Mouse (Mus musculus): ENCODE measurements at regions not wholly inside any gene's neighbourhood (a gene's known extent, or its start where the extent isn't known, plus 50 kb on each side); places are given as distances from the start of the nearest gene placed in this dataset.
"Not testable (repeated sequence)": the region's sequence is repeated elsewhere in the genome, so short reads cannot be mapped to it uniquely, and the experiment has no call there.

DNA sequence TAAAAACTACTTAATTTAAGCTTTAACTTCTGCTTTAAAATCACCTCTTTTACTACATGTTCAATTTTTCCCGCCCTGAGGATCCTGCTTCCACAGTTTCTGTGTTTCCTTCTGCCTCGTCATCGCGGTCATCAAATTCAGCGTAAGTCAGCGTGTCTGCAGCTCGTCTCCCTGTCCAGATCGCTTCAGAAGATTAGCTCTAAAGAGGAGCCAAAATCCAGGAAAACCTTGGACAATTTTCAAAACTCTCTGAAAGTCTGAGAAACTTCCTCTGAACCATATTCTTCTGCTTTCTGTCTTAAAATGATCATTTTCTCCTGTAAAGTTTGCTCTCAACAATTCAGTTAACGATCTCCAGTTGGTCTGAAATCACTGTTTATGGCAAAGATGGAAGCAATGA, 196.2 kb upstream of the Speer4f2 start:
- no peak for DNase-seq (ENCODE audit: extremely low spot score in 1 of 2, low spot score in 1 of 2)

DNA sequence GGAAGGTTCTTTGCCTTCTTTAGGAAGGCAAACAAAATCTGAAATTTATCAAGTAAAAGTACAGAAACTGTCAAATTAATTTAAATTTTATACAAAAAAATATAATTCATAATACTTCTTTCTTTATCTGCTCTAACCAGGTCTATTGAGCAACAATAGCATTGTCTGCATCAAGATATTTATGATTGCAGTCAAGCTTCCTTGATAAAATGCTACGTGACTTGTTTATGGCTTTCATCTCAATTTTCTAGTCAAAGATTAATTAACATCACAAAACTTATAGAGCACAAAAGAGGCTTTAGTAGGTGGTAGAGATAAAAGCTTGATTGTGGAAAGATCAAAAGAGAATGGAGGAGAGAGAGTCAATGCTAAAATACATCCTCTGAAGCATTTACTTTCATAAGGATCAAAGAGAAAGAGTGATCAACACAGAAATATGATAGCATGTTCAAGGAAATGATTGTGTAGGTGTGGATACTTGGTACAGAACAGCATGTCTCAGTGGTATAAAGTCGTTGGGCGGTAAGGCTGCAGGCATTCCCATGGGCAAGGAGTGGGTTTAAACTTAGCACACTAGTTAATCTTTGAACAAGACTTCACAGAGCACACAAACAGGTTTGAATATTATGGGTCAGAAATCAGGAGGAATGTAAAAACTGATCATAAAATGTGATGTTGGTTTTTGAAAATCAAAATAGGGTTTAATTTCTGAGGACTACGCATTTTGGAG, 164.3 kb upstream of the Speer4f2 start:
- no peak for DNase-seq (ENCODE audit: extremely low spot score in 1 of 2, low spot score in 1 of 2)

DNA sequence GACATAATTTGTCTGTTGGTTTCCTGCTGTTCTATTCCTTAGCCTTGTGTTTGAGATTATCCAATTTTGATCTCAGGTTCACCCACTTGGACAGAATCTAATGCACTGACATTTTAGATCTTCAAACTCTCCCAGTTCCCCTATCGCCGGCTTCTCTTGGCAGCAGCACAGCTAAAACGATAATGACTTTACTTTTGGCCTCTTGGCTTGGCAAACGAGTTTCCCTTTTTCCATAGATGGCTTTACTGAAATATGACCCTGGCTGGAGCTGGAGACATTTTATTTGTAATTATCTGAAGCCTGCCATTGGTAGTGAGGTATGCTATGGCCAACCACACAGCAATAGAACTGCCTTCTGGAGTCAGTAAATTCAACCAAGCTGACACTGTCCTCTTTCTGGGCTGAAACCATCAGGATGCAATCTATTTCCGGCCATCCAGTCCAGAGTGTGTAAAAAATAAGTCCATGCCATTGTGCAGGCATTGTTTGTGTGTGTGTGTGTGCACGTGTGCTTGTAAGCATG, 162.2 kb upstream of the Speer4f2 start:
- DNase-seq (ENCODE audit: extremely low spot score in 1 of 2, low spot score in 1 of 2): no peak

DNA sequence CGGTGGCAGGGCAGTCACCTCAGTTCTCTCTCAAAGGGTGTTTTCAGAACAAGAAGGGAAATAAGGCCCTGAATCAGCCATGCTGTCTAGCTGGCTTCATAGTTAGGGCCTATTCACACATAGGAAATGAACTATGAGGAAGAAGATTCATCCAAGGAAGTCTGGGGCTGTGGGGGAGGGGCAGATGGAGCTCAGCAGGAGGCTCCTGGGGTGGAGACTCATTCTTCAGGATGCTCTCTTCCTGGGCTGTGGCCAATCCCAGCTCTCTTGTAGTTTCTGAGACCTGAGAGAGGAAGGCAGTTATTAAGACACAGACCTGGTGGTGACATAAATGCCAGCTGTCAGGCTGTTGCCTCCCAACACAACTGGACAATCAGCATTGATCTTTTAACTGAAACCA, 149.4 kb upstream of the Speer4f2 start:
- not testable (repeated sequence) for DNase-seq (ENCODE audit: extremely low spot score in 1 of 2, low spot score in 1 of 2)

DNA sequence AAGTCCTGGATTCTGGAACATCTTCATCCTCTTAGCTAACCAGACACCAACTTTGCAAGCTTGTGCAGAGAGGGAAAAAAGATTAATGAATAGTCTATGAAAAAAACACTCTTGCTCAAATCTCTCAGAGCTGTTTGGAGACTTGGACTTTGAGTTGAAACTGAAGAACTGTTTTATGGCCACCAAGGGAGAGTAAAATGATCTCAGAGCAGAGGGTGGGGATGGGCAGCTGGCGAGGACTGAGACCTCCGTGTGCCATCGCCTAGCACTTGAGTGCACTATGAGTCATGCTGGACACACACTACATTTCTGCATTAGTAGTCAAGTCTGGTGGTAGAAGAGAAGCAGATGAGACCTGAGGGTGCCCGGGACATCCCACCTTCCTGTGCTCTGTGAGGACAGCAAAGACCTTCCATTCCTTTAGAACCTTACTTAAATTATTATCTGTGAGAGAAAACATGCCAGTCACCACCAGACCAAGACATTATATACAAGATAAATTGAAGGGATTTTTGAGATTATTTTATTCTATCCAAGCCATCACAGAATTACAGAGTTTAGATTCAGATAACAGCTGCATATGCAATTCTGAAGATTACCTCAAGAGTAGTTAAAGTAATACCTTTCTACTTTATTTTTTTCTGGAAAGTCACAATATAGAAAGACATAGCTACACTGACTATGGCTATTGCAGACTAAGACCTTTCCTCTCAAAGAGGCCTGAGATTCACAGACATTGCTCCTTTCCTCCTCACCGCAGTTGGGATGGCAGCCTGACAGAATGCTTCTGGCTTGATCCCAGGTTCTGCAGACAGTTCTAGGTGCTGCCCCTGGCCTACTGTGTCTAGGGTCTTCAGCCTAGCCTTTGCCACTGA, 125.0 kb upstream of the Speer4f2 start:
- no peak for DNase-seq (ENCODE audit: extremely low spot score in 1 of 2, low spot score in 1 of 2)

DNA sequence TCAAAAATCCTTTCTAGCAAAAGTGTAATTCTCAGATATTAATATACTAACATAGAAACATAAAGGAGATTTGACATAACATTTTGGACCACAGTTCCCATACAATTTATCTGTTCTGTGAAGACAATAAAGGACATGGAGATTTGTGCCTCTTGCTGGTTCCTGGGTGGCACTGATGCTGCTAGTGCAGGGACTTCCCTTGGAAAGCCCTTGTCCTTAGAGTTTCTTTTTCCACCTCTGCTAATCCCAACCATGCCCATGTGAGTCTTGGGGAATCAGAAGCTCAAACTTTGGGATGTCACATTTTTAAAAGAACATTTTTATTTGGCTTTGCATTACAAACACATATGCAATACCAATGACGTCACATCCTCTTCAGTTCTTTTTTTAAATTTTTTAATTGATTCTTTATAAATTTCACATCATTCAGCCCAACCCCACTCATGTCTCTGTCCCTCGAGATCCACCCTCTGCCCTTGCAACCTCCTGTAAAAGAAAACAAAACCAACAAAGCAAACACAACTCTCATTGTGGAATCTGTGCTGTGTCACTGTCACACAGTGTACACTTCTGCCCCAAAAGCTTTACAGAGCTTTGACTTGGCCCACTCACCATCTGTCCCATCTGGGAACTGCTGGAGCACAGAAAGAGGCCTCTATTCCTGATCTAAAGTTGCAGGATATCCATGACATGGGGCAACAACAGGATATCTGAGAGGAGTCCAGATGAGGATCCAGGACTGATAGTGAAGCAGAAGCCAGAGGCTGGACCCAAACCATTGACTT, 112.2 kb upstream of the Speer4f2 start:
- DNase-seq (ENCODE audit: extremely low spot score in 1 of 2, low spot score in 1 of 2): no peak

DNA sequence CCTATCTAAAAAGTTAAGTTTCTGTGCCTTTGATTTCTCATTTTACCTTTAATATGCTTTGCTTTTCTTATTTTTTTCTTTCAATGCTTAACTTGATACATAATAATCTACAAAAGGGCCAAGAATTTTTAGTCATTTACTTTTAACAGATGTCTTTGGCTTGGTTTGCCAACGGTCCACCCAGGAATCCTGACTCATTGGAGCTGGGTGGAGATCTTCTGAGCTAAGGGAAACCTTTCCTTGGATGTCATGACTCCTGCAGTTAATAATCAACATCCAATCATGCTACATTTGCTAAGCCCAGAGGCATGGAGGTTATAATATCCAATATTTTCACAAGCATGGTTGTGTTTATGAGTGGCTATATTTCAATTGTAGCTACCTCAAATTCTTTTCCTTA, 110.9 kb upstream of the Speer4f2 start:
- DNase-seq (ENCODE audit: extremely low spot score in 1 of 2, low spot score in 1 of 2): no peak

DNA sequence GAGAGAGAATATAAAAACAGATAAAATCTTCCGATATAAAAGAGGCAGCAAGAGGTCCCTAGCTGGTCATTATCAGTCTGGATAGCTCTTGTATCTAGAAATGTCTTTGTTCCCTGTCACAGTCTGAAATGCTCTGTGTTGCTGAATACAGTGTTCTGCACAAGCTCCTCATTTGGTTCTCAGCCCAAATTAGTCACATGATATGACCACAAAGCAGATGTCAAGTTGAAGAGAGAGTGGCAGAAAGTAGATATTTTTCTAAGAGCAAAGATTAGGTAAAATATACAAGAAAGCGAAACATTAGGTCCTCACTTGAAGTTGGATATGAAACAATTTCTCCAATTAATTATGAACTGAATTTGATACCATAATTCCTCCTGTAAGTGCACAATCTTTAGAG, 101.8 kb upstream of the Speer4f2 start:
- DNase-seq (ENCODE audit: extremely low spot score in 1 of 2, low spot score in 1 of 2): no peak

DNA sequence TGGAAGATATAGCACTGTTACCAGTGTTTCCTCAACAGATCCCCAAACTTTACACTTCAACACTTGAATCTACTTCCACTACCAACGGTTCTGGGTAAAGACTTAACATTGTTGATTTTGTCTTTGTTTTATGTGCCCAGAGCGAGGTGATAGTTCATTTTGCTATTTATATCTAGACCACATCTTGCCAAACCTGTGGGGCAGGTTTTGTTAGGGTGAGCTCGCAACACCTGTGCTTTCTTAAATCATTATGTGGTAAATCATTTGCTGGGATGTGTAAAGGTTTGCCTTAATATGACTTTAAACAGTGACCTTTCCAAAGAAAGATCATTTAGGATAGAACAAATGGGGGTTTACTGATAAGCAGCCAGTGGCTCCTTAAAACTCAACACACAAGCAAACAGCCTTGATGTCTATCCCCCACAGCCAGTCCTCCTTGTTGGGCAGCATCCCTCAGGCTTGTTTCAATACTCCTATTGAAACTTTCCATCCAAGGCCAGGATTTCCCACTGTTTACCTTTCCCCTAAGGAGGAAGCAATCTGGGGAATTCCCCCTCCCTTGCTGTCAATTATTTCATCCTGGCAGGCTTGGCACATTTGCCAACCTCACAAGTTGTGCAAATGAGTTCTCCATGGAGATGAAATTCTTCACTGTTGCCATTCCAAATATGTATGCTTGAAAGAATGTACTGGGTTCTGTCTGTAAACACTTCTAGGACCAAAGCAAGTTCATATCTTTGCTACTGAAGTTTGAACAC, 101.1 kb upstream of the Speer4f2 start:
- DNase-seq (ENCODE audit: extremely low spot score in 1 of 2, low spot score in 1 of 2): no peak

DNA sequence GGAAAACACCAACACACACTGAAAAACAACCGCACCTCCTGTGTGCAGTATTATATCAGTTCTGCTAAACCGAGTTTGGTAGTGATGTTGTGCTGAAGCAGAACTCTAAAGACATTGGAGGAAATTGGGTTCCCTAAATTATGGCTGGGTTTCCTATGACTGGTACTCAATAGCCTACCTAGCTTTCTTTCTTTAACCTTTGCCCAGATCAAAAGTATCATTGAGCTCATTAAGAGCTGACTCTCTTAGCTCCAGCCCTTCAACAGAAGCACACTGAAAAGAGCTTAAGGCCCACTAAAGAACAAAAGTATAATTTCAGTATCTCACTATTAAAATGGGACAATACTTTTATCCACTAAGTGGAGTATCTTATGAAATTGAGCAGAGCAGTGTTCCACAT, 97.6 kb upstream of the Speer4f2 start:
- no peak for DNase-seq (ENCODE audit: extremely low spot score in 1 of 2, low spot score in 1 of 2)

DNA sequence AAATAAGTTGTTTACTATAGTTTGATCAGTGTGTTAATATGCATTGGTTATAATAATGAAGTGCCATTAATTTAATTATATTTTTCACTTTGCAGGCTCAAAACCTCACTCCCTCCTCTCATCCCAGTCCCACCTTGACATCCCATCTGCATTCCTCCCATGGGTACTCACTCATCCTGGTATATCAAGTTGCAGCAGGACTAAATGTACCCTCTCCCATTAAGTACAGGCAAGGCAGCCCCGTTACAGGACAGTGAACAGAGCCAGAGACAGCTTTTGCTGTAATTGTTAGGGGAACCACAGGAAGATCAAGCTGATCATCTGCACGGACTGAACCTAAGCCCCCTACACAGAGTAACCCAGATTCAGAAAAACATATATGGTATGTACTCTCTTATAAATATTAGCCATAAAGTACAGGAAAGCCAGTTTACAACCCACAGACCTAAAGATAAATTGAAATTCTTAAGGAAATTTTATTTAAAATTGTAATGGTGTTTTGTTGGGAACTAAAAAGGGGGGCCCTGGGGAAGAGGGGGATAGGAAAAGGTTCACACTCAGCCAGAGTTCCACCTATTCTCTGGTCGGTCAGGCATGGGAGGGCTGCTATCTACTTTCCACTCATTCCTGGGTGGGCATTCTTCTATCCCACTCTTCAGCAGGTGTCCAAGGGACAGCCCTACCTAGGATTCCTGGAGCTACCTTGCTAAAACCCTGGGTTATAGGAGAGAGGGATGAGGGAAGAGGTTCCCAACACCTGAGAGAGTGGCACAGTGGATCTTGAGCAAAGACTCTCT, 96.0 kb upstream of the Speer4f2 start:
- no peak for DNase-seq (ENCODE audit: extremely low spot score in 1 of 2, low spot score in 1 of 2)

DNA sequence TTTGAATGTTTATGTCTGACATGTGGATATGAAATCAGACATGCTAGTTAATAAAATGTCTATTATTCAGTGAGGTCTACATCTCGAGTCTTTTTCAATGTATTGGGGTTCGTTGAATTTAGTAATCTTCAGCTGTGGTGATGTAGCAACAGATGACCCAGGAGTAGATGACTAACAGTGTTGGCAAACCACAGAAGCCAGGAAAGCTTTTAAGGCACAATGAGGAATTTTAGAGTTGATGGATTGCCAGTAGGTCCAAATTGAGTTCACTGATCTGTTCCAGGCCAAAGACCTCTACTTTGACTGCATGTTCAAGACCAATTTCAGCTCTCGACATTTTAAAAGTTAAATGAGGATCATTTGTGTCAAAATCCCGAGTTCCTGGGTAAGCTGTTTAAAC, 92.8 kb upstream of the Speer4f2 start:
- no peak for DNase-seq (ENCODE audit: extremely low spot score in 1 of 2, low spot score in 1 of 2)

DNA sequence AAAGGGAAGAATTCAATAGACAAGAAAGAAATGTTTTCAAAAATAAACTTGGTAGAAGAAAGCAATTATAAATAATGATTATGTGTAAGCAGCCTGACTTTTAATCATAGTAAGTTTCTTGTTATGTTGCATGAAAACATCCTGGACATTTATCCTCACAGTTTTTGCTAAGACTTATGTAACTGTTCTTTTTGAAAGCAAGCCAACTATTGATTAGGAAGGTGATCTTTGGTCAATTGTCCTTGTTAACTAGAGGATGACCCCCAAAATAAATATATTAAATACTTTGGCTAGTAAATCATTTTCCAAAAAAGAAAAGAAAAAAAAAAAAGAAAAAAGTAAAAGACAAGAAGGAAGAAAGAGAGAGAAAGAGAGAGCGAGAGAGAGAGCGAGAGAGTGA, 92.0 kb upstream of the Speer4f2 start:
- no peak for DNase-seq (ENCODE audit: extremely low spot score in 1 of 2, low spot score in 1 of 2)

DNA sequence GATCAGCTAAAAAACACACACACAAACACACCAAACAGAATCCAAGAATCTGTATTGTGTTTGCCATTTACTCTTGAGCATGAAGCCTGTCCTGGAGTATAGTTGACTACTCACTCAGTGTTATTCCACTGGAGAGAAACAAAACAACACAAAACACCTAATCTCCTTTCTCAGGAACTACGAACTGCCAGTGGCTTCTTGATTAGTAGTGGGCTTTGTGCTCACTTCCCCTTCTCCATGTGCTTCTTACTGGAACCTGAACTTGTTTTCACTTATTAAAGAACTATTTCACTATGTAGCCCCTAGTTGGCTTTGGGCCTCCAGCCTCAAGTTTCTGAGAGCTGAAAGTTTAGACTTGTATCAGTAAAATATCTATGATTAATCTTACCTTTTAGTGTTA, 84.0 kb upstream of the Speer4f2 start:
- DNase-seq (ENCODE audit: extremely low spot score in 1 of 2, low spot score in 1 of 2): no peak

DNA sequence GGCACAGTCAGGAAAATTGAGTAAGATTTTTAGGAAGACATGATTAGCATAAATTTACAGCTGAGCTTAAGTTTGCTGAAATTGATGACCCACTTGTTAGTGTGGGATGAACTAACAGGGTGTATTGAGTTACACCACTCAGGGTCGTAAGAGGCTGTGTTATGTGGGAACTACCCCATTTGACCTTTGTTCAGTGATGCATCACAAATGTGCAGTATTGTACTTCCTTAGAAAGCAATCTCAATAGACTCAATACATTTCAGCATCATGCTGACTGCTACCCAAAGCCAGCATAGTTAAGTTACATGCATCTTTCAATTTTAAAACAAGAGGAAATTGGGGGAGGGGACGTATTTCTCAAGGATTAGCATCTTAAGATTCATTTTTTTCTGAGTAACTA, 80.4 kb upstream of the Speer4f2 start:
- no peak for DNase-seq (ENCODE audit: extremely low spot score in 1 of 2, low spot score in 1 of 2)

DNA sequence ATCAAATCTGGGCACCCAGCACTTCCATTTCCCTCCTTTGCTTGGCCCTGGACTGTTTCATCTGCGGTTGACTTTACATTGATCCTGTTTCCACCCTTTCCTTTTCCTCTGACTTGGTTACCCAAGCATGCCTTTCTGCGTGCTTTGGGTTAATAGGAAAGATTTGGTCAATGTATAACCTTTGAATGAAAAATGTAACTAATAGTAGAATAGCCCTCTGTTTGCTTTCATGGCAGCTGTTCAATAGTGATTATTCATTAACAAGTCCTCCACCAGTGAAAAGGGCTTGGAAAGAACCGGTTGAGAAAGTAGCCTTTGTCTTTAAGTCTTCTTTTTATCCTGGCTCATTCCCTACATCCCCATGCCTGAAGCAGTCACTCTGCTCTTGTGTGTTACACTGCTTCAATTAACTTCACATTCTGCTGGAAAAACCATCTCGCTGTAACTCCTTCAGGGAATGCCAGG, 76.4 kb upstream of the Speer4f2 start:
- no peak for DNase-seq (ENCODE audit: extremely low spot score in 1 of 2, low spot score in 1 of 2)

DNA sequence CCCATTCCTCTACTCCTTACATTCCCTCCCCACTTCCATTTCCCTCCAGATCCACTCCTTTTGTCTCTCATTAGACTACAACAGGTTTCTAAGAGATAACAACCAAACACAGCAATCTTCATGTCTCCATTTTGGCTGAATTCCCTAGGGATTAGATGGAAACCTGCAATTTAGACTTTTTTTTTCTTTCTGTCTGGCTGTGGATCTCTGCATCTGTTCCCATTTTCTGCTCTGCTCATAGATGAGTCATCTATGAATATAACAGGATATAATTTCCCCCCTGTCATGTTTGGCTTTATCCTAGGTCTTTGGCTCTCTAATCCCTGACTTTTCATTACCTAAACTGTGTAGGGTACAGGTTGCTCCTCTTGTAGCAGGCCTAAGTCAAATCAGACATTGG, 73.1 kb upstream of the Speer4f2 start:
- peak in 1 of 2 experiments; percentile 19 for DNase-seq (ENCODE audit: extremely low spot score in 1 of 2, low spot score in 1 of 2)

DNA sequence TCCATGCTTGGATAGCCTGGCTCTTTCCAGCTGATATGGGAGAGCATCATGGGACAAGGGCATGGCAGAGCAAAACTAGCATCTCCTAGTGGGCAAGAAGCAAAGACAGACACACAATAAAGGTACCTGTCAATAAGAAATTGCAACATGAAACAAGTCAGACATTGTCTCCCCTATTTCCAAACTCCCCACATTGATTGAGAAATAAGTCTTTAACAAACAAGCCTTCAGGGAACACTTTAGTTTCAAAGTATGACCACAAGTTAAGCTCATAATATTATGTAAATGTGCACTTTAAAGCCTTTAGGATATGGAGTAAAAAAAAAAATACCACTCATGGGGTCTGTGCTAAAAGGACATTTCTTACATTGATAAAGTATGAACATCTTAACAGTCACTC, 51.5 kb upstream of the Speer4f2 start:
- no peak for DNase-seq (ENCODE audit: extremely low spot score in 1 of 2, low spot score in 1 of 2)
